Mouse (Mus musculus) neutrophil, adult 5-6 weeks (primary cell): ENCODE data around the gene Dpm2. TPM values are rescaled to one million over a fixed set of nuclear protein-coding genes. Genes with fewer than 3 reads are reported as not detected.
A peak's percentile ranks its signal among the peaks of the same experiment; 100 is the strongest.

Experiments used
- ATAC-seq: fragments of 151-379, 151-347 bp; 2 replicates; pipeline ENCODE4 v1.8.0; 2017; ENCODE audit warnings: mild to moderate bottlenecking, moderate TSS enrichment; ENCODE audit not compliant: insufficient number of reproducible peaks, poor library complexity, low FRiP score, severe bottlenecking; ENCODE audit errors: extremely low read depth
- total RNA-seq: library from RNA; stranded (forward); fragments of 200-1000 nt; gene quantifications from 2 replicates; pipeline ENCODE4 v1.2.3, GENCODE M21; 2017

The Dpm2 gene
- 38.6 and 47.6 TPM in 2 replicates for total RNA-seq

DNA sequence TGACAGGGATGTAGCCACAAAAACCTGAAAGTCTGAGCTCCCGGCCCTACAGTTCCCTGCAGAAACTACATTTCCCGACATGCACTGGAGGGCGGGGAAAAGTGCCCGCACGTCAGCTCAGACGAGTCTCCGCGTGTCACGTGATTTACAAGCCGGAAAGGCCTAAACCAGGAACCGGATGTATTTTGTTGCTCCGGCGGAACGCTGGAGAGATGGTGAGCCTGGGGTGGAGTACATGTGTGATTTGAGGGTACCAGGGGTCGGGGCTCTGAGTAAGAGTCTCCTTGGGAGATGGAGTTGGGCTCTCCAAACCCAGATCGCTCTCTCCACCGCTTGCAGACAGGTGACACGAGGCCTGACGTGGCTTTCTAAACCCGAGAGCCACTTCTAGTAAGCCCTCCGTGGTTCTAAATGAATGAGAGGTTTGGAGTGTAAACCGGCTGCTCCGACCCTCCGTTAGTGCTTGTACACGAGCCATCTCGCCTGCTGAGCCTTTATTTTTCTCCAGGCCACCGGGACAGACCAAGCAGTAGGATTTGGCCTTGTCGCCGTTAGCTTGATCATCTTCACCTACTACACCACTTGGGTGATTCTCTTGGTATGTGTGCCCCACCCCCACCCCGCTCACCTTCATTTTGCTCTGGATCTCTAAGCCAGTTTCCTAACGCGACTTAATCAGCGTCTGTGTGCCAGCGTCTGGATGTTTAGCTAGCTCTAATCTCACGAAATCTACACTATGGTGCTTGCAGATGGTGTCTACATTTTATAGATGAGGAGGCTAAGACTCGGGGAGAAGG, at the start of gene Dpm2:
Dpm2 (plus strand) TSS at position 161 of the 797 bp plus-strand sequence.
- peak; percentile 83 for ATAC-seq

GRCm38 (mm10) chr2:32524536-32525031, 46.1 kb upstream of the Dpm2 start:
- ATAC-seq, result no peak

- no peak for ATAC-seq
These were observed 44.8 kb upstream of the Dpm2 start for GRCm38 (mm10) chr2:32525816-32526215.

DNA sequence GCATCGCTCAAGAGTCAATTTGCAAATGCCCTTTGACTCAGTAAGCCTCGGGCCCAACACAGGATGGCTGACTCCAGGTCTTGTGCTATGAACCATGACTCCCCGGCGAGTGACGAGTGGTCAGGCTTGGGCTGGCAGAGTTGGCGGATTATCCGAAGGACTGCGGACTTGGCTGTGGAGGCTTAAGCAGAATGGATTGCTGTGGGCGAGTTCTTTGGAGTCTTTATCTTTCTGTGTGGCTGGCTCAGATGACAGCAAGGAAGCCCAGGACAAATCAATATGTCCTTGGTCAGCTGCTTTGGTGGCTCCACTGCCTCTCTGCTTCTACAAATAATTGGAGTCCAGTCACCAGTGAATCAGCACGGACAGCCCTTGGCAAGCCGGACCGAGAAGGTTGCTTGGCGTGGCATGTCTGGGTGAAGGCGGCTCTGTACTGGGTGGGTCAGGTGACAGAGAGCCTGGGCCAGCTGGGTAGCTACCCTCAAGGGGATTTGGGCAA, 43.1 kb upstream of the Dpm2 start:
- ATAC-seq, result no peak

GRCm38 (mm10) chr2:32528326-32528725, 42.3 kb upstream of the Dpm2 start:
- no peak for ATAC-seq

- ATAC-seq, result no peak
These were observed 40.2 kb upstream of the Dpm2 start for GRCm38 (mm10) chr2:32530479-32530878.

GRCm38 (mm10) chr2:32533163-32533562, 37.5 kb upstream of the Dpm2 start:
- ATAC-seq, result no peak

DNA sequence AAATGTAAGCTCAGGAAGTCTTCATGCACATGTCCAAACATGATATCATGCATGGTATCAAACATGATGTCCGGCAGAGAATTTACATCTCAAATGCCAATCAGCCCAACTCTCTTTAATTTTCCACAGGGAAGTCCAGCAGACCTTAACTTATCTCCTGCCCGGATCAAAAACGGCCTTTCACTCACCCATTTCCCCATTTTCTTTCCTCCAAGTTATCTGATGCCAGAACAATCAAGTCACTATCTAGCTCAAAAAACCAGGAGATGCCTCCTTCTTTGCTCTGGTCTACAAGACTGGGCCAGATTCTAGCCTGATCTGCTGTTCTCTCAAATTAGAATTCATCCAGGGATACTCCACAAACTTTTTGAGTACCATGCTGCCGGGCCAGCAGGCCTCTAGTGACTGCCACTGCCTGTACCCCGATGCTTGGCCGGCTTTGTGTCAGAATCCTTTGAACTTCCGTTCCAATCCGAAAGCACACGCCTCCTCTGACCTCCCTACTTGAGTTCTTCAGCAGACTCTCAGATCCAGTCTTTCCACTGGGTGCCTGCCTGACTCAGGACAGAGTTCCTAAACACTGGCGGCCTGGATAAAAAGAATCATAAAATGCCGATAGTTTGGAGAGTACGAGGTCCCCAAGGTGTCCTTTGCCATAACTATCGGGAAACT, 36.5 kb upstream of the Dpm2 start:
- no peak for ATAC-seq

GRCm38 (mm10) chr2:32534733-32535471, 35.8 kb upstream of the Dpm2 start, which contains the start of gene Fam102a:
Gene Fam102a, plus strand, starts transcription at chr2:32535332.
- ATAC-seq, result peak; percentile 76

- no peak for ATAC-seq
These were observed 35.1 kb upstream of the Dpm2 start for GRCm38 (mm10) chr2:32535501-32535991.

- ATAC-seq, result no peak
These were observed 34.5 kb upstream of the Dpm2 start for GRCm38 (mm10) chr2:32536086-32536633.

DNA sequence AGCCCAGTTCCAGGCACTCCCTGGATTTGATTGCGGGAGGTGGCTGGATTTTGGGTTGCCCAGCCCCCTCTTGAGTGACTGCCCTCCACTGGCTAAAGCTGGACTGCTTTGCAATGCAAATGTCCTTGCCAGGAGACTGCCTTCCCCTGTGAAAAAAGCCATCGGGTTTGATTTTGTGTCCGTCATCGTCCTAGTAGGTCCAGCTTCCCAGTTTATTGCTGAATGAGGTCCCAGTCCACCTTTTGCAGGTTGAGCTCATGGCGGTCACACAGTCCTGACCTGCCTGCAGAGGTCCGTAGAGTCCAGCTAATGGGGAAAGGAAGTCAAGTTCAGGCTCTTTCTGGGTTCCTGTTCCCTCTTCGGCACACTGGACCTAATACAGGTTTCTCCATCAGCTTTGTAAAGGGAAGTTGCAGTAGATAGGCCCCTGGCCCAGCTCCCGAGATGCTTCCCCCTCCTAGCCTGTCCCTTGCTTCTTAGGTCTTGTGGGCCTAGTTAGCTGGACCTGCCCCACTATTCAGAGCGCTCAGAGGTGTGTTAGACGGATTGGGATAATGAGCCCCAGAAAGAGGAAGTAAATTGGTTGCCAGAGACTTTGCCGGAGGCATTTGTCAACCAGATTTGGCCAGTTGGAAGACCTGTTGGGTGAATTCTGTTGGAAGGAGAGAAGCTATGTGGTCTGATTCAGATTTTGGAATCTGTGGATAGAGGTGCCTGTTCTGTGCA, 33.9 kb upstream of the Dpm2 start:
- peak; percentile 45 for ATAC-seq

GRCm38 (mm10) chr2:32537360-32537905, 33.2 kb upstream of the Dpm2 start:
- ATAC-seq, result peak; percentile 48

GRCm38 (mm10) chr2:32537941-32538340, 32.7 kb upstream of the Dpm2 start:
- ATAC-seq, result no peak

- ATAC-seq, result no peak
These were observed 32.2 kb upstream of the Dpm2 start for GRCm38 (mm10) chr2:32538461-32538860.

- ATAC-seq, result no peak
These were observed 31.1 kb upstream of the Dpm2 start for GRCm38 (mm10) chr2:32539452-32539981.

- no peak for ATAC-seq
These were observed 29.2 kb upstream of the Dpm2 start for GRCm38 (mm10) chr2:32541333-32541908.
